Mouse (Mus musculus) neural tube, embryonic 13.5 days (tissue): ENCODE data around the gene Rgs13. TPM values are rescaled to one million over a fixed set of nuclear protein-coding genes. Genes with fewer than 3 reads are reported as not detected.

ENCODE experiments used
- polyA plus RNA-seq: library from polyadenylated mRNA; unstranded; fragments of >200 nt; fragmentation: Nextera tagmentation; extraction: Ambion mirVana; gene quantifications from 2 replicates; pipeline ENCODE4 v1.2.1, GENCODE M21; 2015

Rgs13 gene
- polyA plus RNA-seq, 1 experiment from 2014 or later: 0.13 TPM

Other genes starting within 250 kb of the Rgs13 start
- 102 and 114 TPM in 2 replicates for gene Rgs2, start 173.2 kb downstream of the Rgs13 start, polyA plus RNA-seq
- not detected in 2 replicates for gene Rgs1, start 71.9 kb upstream of the Rgs13 start, polyA plus RNA-seq